Mouse (Mus musculus) midbrain, postnatal 0 days (tissue): ENCODE data around the gene Chd9. TPM values are rescaled to one million over a fixed set of nuclear protein-coding genes. Genes with fewer than 3 reads are reported as not detected.

ENCODE experiments used
- ATAC-seq: fragments of 200-750 bp; cut with Nextera tagmentation; 2 replicates; pipeline ENCODE4 v1.8.0; 2017; ENCODE audit warnings: moderate number of reproducible peaks, mild to moderate bottlenecking, moderate TSS enrichment, moderate library complexity; ENCODE audit not compliant: low FRiP score
- DNase-seq: peaks from one replicate; pipeline ENCODE4 v3.0.0-alpha.2; 2015; ENCODE audit warnings: low spot score
- H3K27ac ChIP-seq: fragments of 300-500 bp; sonication (generic); 2 replicates; pipeline ENCODE4 v1.5.1; 2014; ENCODE audit warnings: low read depth, mild to moderate bottlenecking, low read length, mixed read lengths
- H3K27me3 ChIP-seq: fragments of 300-500 bp; sonication (generic); 2 replicates; pipeline ENCODE4 v1.6.1; 2014; ENCODE audit warnings: low read length, control low read depth, mixed read lengths; ENCODE audit not compliant: insufficient read depth
- H3K36me3 ChIP-seq: fragments of 300-500 bp; sonication (generic); 2 replicates; pipeline ENCODE4 v1.6.1; 2014; ENCODE audit warnings: low read length, control low read depth, mixed read lengths; ENCODE audit not compliant: insufficient read depth
- H3K4me1 ChIP-seq: fragments of 300-500 bp; sonication (generic); 2 replicates; pipeline ENCODE4 v1.6.1; 2014; ENCODE audit warnings: mild to moderate bottlenecking, control low read depth, antibody characterized with exemption, low read length, mixed read lengths; ENCODE audit not compliant: insufficient read depth
- H3K4me2 ChIP-seq: fragments of 300-500 bp; sonication (generic); 2 replicates; pipeline ENCODE4 v1.6.1; 2014; ENCODE audit warnings: low read depth, mild to moderate bottlenecking, low read length, mixed read lengths; ENCODE audit not compliant: poor library complexity, severe bottlenecking
- H3K4me3 ChIP-seq: fragments of 300-500 bp; sonication (generic); 2 replicates; pipeline ENCODE4 v1.5.1; 2014; ENCODE audit warnings: low read depth, mild to moderate bottlenecking, low read length, moderate library complexity
- H3K9ac ChIP-seq: fragments of 300-500 bp; sonication (generic); replicated peaks from 2 replicates; pipeline ENCODE4 v1.6.1; 2014; ENCODE audit warnings: mild to moderate bottlenecking, low read length, moderate library complexity, mixed read lengths; ENCODE audit not compliant: poor library complexity, severe bottlenecking
- H3K9me3 ChIP-seq: fragments of 300-500 bp; sonication (generic); 2 replicates; pipeline ENCODE4 v1.6.1; 2016; ENCODE audit warnings: low read length, control low read depth
- CTCF ChIP-seq: IDR thresholded peaks from 2 replicates; pipeline ENCODE4 v1.5.1; 2016; ENCODE audit warnings: antibody characterized with exemption, mild to moderate bottlenecking
- WGBS: fragments of 180-500 bp; shearing (Covaris S2); extraction: QIAGEN DNeasy Blood & Tissue Kit; methylation state at CpG from one replicate; pipeline ENCODE4 v1.1.7; 2014; 5-methylcytosine and 5-hydroxymethylcytosine counted together
- polyA plus RNA-seq: library from polyadenylated mRNA; unstranded; fragments of >200 nt; fragmentation: Nextera tagmentation; extraction: Ambion mirVana; gene quantifications from 2 replicates; pipeline ENCODE4 v1.2.1, GENCODE M21; 2015
- total RNA-seq: library from RNA; depleted of rRNA; stranded (reverse); fragments of >200 nt; gene quantifications from 2 replicates; pipeline ENCODE4 v1.2.3, GENCODE M21; 2014

The Chd9 gene
- total and polyA plus RNA-seq, 2 experiments from 2014 or later = 78.5 to 97.4 TPM

DNA sequence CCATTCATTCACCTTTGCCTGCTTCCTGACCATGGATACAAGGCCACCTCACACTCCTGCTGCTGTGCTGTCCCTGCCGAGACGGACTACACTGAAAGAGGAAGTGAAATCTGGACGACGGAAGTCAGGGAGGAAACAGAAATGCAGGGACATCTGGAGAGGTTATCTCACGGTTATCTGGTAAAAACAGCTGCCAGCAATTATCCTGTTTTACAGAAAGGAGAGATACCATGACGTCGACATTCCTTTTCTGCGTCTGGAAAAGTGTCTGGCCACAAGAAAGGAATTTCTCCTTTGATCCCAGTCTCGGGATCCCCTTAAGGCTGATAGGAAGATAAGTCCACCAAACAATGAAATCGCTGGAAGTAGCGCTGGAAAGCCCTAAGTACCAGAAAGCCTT, 5.7 kb upstream of the Chd9 start:
- no peak overlapping the region for H3K4me3 ChIP-seq
- no peaks in the 10 kb centered on the region for H3K4me1 ChIP-seq
- DNase-seq (no peak), ATAC-seq (no peak)
- no peaks in the 10 kb centered on the region for H3K9me3 ChIP-seq
- H3K27ac ChIP-seq = no peak overlapping the region
- no peaks in the 10 kb centered on the region for H3K36me3 ChIP-seq
- H3K4me2 ChIP-seq = no peak overlapping the region
- no peaks in the 10 kb centered on the region for H3K27me3 ChIP-seq
- no peak for TF ChIP-seq CTCF
- WGBS = 59% methylated on average over 11 of the region's 11 CpGs
- H3K9ac ChIP-seq = no peak overlapping the region

DNA sequence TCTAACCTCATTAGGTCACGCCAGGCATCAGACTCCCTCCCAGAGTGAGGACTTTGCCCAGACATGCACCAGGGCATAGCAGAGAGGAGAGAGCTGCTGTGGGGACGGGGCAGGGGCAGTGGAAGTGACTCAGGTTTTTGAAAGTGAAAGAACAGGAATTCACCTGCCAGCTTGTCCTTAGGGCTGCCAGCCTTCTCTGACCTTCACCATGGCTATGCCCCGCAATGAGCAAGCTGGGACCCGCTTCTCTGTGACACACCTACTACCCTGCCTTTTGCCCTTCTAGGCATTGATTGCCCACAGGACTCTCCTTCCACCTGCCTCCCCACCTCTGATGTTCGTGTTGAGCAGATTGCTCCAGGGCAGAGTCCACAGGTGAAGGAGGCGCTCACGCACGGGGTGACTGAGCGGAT, 2.7 kb upstream of the Chd9 start:
- no peak for TF ChIP-seq CTCF
- no peak overlapping the region for H3K9ac ChIP-seq
- 80% methylated on average over 9 of the region's 9 CpGs for WGBS
- no peaks in the 10 kb centered on the region for H3K9me3 ChIP-seq
- ATAC-seq (no peak), DNase-seq (no peak)
- H3K27ac ChIP-seq = no peak overlapping the region
- no peak overlapping the region for H3K4me3 ChIP-seq
- H3K36me3 ChIP-seq = no peaks in the 10 kb centered on the region
- H3K4me1 ChIP-seq = no peaks in the 10 kb centered on the region
- H3K27me3 ChIP-seq = no peaks in the 10 kb centered on the region
- no peak overlapping the region for H3K4me2 ChIP-seq

DNA sequence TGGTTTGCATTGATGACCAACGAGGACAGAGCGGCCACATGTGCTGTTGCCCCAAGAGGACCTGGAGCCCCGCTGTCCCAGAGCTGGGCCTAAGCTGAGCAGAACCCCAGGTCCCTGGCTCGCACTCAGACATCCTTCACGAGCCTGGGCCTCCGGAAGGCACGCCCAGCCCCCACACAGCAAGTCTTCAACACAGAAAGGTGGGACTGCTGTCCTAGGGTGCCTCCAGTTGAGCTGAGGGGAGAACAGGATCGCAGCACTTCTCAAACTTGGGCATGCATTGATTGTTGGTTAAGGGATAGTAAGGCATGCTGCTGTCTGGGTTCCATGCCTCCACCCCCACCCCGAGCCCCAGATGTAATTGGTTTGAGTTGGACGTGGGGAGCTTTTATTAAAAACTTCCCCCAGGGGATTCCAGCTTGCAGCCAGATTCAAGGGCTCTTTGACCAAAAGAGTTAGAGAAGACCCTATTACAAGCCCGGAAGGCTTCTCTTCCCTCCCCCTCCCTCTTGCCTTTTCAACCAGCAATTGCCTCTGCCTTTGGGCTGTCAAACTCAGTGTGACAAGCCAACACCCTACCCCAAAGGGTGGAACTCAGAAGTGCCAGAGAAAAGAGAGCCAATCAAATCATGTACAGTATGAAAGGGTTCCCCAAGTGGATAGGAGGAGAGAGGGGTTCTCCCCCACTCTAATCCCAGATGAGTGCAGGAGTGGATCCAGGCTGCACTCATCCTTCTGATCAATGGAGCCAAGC, 1.0 kb downstream of the Chd9 start:
- Histone ChIP-seq H3K9me3 (no peaks in the 10 kb centered on the region), H3K9ac (peak overlapping the region; percentile 56), H3K27me3 (no peaks in the 10 kb centered on the region), H3K36me3 (no peaks in the 10 kb centered on the region), H3K27ac (peak overlapping the region; percentile 60), H3K4me2 (peak overlapping the region; percentile 87), H3K4me1 (no peaks in the 10 kb centered on the region), H3K4me3 (peak overlapping the region; percentile 59)
- no peak for TF ChIP-seq CTCF
- peak; percentile 66 for DNase-seq
- peak; percentile 63 for ATAC-seq
- 3% methylated on average over 11 of the region's 11 CpGs for WGBS

DNA sequence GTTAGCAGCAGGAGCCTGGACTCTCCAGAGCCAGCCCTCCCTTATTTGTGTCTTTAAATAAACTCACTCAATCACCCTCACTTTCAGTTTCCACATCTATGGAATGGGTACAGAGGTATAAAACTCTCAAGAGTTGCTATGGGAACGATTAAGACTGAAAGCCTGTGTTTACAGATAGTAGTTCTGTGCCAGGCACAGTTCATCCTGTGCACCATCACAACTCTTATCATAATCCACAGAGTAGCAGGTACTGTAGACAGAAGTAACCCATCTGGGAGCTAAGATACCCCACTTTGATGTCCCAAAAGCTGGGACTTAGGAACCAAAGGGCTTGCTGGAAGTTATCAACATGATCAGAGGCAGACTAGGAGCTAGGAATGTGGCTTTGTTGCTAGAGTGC, 1.7 kb downstream of the Chd9 start:
- DNase-seq (no peak), ATAC-seq (no peak)
- 91% methylated on average over 1 of the region's 1 CpGs for WGBS
- no peaks in the 10 kb centered on the region for H3K9me3 ChIP-seq
- H3K4me3 ChIP-seq = peak overlapping the region; percentile 59; the same call in 1 of the 2 replicates
- no peaks in the 10 kb centered on the region for H3K27me3 ChIP-seq
- no peaks in the 10 kb centered on the region for H3K4me1 ChIP-seq
- TF ChIP-seq CTCF = no peak
- no peak overlapping the region for H3K9ac ChIP-seq
- H3K36me3 ChIP-seq = no peaks in the 10 kb centered on the region
- H3K27ac ChIP-seq = no peak overlapping the region
- peak overlapping the region; percentile 87 for H3K4me2 ChIP-seq

DNA sequence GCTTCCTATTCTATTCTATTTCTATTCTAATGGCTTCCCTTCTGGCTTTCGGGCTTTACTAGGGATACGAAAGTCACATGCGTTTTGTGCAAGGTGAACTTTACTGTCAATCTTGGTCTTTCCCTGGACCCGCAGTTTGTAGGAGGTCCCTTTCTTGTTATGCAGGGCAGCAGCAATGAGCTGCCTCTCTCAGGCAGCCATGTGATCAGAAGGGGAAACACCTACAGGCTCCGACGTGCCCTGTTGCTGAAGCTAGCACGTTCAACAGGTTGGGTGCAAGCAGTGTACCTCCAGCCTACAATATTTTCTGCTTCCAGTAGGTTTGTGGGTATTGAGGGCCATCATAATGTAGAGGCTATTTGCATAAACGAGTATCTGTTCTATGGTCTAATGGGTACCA, 2.8 kb downstream of the Chd9 start:
- ATAC-seq = no peak

DNA sequence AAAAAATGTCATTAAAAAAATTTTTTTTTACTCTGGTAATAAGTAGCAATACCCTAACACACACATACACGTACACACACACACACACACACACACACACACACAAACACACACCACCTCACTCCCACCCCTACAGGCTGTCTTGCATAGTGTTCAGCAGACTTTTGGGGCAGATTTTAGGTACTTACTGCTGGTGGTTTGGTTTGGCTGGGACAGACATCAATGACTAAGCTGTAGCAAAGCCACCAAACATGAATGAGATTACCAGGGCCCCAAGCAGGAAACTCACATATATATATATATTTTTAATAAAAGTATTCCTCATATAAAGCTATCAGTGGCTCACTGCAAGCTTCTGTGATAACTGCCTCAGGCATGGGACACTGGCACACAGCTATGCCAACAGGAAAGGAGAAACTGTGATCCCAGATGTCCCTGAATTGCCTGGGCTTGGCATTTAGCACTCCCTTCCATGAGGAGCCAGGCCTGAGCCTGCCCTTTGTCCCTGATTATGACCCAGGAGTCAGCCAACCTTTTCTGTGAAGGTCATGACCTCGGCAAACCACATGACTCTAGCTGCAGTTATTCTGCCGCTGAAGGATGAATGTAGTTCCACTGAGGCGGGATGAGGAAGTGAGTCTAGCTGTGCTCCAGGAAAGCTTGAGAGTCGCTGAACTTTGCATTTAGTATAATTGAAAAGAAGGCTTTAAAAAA, 4.6 kb downstream of the Chd9 start:
- WGBS = 44% methylated on average over 5 of the region's 5 CpGs

More for the DNA sequence above, 2.8 kb downstream of the Chd9 start:
- 67% methylated on average over 8 of the region's 8 CpGs for WGBS
- no peak for TF ChIP-seq CTCF
- H3K9me3 ChIP-seq = no peaks in the 10 kb centered on the region
- no peaks in the 10 kb centered on the region for H3K36me3 ChIP-seq
- no peak overlapping the region for H3K4me3 ChIP-seq
- no peaks in the 10 kb centered on the region for H3K4me1 ChIP-seq
- DNase-seq = no peak
- no peak overlapping the region for H3K9ac ChIP-seq
- H3K4me2 ChIP-seq = no peak overlapping the region
- no peak overlapping the region for H3K27ac ChIP-seq
- no peaks in the 10 kb centered on the region for H3K27me3 ChIP-seq

More for the DNA sequence above, 4.6 kb downstream of the Chd9 start:
- H3K4me2 ChIP-seq = no peak overlapping the region
- ATAC-seq (no peak), DNase-seq (no peak)
- no peak overlapping the region for H3K27ac ChIP-seq
- H3K36me3 ChIP-seq = no peaks in the 10 kb centered on the region
- no peak for TF ChIP-seq CTCF
- H3K4me1 ChIP-seq = no peaks in the 10 kb centered on the region
- no peak overlapping the region for H3K9ac ChIP-seq
- no peak overlapping the region for H3K4me3 ChIP-seq
- no peaks in the 10 kb centered on the region for H3K9me3 ChIP-seq
- no peaks in the 10 kb centered on the region for H3K27me3 ChIP-seq
